Mouse (Mus musculus) lung, postnatal 14 days (tissue): ENCODE results near the gene Styxl1.

Experiments used
- DNase-seq: peaks from one replicate; pipeline ENCODE4 v3.0.0; 2021

Styxl1 gene

DNA sequence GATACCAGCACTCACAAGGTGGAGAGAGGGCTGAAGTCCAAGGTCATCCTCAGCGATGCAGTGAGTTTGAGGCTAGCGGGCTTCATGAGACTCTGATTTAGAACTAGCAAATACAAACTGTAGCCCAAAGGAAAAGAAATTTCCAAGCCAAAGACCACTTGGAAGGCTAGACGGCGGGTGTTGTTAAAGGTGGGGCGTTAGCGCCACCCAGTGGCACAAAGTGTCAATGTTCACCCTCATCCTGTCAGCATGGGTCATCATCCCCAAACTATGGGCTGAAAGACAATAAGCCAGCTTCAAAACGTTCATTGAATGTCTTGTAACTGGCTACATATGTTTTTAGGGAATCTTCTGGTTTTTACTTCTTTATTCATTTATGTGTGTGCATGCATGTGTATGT is 14.7 kb downstream of the Styxl1 start:
- peak; percentile 83 for DNase-seq

DNA sequence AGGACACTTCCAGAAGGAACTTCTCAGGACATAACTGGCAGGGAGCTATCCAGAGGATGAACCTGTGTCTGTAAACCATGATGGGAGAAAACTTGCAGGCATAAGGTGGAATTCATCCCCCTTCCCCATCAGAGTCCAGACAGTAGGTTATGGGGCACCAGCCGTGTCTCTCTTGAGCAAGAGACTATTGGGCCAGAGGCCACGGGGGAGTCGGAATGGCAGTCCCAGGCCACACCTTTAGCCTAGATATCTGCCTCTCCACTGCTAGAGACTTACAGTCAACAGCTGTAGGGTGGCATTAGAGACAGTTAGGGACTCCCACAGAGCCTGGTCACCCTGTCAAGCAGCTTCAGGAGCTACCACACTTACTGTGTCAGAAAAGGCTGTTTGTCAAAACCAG is 16.3 kb downstream of the Styxl1 start:
- DNase-seq: no peak

DNA sequence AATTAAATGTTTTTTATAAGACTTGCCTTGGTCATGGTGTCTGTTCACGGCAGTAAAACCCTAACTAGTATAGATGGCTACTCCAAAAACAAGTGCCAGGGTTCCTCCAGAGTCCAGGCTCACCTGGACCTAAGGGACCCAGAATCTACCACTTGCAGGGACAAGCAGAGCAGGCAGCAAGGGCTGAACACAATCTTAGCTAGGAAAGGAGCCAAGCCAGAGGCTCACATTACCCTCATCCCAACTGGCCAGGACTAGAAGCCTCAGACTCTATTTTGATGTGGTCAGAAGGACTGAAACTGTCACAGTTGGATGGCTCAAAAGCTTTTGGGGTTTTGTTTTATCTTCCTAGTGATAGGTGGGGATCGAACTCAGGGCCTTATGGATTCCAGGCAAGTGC is 26.6 kb downstream of the Styxl1 start:
- no peak for DNase-seq

DNA sequence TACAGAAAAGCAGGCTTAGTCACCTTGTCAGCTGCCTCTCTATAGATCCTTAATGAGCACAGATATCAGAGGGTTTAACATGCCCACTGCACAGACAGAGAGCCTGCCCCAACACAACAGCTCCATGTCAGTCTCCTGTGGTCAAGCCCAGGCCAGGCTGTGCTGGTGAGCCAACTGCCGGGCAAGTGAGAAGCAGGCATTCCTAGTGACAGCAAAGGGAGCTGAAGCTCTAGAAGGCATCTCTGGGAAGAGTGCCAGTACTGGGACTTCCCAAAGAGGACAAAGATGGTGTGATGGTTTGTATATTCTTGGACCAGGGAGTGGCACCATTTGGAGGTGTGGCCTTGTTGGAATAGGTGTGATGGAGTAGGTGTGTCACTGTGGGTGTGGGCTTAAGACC is 27.1 kb downstream of the Styxl1 start:
- no peak for DNase-seq

DNA sequence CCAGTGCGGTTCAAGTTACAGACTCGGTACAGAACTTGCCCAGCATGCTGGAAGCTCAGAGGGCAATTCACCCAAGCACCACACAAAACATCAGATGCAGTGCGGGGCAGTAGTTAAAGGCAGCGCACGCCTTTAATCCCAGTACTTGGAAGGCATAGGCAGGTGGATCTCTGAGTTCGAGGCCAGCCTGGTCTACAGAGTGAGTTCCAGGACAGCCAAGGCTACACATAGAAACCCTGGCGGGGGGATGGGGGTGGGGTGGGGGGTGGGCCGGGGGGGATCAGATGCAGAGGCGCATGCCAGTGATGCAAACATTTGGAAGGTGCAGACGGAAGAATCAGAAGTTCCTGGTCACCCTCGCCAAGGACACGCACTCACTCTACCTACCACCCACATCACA is 33.4 kb downstream of the Styxl1 start:
- DNase-seq: no peak

DNA sequence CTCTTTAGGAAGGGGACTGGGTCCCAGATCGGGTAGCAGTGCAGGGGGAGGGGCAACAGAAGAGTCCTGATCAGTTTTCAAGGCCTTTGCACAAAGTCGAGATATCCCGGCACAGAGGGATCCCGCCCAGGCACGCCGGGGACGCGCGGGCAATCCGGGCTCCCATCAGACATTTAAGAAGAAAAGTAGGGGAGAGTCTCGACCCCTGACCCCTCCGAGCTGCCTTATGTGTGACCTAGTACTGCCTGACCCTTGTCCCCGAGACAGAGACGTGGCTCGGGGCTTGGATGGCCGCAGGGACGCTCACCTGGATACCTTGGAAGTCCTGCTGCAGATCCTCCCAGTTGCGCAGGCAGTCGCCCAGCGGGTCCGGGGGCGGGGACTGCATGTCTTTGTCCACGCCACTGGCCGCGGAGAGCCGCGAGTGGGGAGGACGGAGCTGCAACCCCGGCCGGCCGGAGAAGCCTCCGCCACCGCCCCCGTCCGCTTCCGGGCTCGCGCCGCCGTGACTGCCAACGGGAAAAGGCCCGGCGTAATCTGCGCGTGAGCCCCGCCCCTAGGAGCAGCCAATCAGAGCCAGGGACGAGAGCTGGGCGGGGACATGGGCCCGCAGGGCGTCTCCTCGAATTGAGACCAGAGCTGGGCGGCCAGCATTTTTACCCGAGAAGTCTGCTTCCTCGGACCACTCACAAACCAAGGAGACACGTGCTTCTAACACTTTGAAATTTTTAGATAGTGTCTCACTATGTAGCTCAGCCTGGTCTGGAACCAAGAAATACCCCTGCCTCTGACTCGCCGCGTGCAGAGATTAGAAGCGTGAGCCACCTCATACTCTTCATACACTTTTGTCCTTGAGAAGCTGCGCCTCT is 34.2 kb downstream of the Styxl1 start, which contains the start of gene Tmem120a:
TSS of gene Tmem120a (minus strand) at position 708 of the 869 bp plus-strand sequence.
- peak; percentile 96 for DNase-seq

DNA sequence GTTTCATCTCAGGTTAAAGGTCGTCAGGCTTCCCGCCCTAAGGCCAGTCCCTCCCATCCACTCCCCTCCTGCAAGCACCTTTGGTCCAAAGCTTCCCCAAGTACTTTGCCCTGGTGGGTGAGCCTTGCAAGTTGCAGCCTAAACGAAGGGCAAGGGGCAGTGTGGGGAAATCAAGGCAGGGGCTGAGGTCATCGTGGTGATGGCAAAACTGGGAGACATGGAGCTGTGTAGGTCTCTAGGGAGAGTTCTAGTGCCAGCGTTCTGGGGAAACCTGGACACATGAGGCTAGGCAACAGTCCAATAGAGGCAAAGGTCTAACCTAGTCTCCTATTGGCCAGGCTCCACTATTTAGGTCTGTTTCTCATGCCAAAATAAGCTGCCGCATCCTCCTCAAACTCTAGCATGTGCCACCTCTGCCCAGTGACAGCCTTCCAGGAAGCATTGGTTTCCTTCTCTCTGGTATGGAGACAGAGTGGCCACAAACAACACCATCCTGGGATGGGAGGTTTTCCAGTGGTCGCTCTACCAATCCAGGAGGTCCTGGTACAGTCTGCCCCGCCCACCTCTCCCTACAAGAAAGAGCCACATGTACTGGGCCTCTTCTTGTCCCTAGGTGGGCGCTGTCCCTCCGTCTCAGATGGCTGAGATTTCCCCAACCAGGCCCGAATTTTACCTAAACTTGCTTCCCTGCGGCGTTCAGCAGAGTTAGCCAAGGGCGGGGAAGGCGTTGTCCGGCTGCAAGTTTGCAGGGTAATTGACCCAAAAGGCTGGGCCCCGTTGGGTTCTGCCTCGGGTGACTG is 35.0 kb downstream of the Styxl1 start:
- peak; percentile 45 for DNase-seq

DNA sequence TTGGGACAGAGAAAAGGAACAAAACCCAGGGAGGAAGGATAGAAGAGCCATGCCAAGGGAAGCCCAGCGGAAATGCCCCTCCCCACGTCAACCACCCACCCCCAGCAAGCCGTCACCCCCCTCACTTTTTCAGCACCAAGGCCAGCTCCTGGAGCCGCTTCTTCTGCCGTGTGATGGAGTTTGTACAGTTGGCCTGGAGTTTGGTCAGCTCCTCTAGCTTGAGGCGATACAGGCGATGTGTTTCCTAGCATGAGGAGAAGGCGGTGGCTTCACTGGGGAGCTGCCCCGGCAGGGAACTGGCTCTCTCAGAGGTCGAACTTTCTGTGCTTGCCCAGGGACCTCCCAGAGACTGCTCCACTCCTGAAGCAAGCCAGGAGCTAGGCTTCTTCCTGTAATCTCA is 36.0 kb downstream of the Styxl1 start:
- DNase-seq: no peak

DNA sequence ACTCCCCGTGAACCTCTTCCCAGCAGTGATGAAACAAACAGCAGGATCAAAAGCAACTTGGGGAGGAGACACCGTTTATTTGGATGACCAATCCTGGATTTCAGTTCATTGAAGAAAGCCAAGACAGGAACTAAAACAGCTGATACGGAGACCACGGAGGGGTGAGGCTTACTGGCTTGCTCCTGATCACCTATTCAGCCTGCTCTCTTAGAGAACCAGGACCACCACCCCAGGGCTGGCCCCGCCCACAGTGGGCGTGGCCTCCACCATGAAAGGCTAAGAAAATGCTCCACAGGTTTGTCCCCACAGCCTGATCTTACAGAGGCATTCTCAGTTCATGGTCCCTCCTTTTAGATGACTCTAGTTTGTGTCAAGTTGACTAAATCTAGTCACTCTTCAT is 39.9 kb downstream of the Styxl1 start:
- no peak for DNase-seq

DNA sequence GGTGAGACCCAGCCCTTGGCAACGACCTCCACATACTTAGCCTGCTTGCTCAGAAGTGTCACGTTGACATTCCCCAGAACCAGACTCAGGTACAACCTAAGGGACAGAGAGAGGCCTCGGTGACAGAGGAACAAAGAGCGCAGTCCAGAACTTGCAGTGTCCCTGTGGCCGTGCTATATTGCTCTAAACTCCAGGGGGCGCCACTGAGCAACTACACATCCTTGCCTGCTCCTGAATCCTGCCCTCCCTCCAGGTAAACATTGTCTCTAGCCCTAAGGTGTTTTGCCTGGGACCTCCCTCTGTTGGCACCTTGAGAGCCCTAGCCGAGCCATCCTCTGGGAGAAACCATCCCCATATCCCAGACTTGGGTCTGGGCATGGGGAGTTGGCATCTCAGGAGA is 41.0 kb downstream of the Styxl1 start:
- no peak for DNase-seq

DNA sequence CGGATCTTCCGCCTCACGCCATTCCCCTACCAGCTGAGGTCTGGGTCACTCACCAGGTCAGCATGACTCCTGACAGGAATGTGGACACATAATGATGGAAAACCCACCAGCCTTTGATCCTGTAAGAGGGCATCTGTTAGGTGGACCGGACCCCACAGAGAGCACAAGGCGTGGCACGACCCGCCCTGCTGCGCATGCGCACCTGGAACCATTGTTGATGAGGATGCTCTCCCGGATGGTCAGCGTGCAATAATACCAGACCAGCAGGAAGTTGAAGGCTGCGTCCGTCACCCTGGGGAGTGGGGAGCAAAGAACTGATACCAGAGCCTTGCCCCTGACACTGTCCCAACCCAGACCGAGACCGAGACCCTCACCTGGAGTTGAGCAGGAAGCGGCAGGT is 41.6 kb downstream of the Styxl1 start:
- no peak for DNase-seq

DNA sequence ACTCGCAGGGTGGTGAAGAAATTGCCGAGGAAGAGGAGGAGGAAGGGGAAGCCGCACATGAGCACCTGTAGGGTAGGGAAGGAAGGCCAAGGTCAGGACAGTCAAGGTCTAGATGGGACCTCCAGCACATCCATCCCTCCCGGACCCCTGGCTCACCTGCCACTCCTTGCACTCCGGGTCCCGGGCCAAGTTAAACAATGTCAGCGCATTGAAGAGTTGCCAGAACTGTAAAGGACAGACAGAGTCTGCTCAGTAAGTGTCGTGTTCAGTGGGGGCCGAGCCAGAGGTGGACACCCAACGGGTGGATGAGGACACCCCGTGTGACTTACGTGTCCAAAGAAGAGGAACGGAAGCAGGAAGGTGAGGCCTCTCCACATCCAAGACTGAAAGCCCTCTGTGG is 42.4 kb downstream of the Styxl1 start:
- no peak for DNase-seq

DNA sequence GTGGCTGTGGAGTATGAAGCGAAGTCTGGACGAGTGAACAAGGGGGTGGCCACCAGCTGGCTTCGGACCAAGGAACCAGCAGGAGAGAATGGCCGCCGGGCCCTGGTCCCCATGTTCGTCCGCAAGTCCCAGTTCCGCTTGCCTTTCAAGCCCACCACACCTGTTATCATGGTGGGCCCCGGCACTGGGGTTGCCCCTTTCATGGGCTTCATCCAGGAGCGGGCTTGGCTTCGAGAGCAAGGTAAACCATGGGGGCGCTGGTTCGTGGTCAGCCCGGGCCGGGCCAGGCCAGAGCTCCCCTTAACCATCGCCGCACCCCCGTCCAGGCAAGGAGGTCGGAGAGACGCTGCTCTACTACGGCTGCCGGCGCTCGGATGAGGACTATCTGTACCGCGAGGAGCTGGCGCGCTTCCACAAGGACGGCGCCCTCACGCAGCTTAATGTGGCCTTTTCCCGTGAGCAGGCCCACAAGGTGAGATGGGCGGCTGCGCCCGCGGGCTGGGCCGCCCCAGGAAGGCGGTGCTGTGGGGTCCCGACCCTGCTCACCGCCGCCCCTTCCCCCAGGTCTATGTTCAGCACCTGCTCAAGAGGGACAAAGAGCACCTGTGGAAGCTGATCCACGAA is 44.0 kb downstream of the Styxl1 start:
- DNase-seq: no peak

DNA sequence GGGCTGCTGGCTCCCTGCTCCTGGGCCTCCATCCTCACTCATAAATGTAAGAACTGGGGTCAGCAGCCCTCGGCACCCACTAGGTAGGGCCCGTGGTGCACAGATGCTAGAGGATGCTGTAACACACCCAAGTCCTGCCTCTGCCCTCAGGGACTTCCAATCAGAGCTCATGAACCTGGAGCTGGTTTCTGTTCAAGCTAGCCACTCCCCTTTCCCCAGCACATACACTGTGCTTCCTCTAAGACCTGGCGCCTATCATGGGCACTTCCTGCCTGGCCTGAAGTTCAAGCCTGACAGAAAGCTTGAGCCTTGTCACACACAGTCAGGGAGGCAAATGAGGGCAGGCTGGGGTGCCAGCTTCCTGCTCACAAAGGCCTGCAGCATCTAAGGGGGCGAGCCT is 45.1 kb downstream of the Styxl1 start:
- DNase-seq: no peak

DNA sequence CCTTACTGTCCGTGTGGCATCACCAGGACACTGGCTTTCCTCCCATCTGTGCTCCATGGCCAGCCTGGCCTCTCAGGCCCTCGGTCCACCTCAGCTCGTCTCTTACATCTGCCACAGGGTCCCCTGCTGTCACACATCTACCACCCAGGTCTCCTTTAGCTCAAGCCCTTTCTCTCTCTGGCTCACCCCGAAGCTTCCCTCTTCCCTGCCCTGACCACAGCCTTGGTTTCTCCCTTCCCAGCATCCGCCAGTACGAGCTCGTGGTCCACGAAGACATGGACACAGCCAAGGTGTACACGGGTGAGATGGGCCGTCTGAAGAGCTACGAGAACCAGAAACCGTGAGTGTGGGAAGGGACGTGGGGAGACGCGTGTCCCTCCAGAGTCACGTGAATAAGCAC is 46.9 kb downstream of the Styxl1 start:
- no peak for DNase-seq

DNA sequence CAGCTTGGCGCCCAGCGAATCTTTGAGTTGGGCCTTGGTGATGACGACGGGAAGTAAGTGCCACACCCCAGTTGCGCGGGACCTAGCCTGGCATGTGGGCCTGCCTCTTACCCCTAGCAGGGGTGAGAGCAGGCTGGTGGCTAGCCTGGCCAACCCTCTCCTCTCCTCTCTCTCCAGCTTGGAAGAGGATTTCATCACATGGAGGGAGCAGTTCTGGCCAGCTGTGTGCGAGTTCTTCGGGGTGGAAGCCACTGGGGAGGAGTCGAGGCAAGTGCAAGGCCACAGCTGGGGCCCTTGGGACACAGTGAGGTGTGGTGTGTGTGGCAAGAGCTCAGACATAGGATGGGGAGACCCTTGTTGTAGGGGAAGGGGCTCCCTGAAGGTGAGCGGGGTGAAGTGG is 47.3 kb downstream of the Styxl1 start:
- DNase-seq: no peak

DNA sequence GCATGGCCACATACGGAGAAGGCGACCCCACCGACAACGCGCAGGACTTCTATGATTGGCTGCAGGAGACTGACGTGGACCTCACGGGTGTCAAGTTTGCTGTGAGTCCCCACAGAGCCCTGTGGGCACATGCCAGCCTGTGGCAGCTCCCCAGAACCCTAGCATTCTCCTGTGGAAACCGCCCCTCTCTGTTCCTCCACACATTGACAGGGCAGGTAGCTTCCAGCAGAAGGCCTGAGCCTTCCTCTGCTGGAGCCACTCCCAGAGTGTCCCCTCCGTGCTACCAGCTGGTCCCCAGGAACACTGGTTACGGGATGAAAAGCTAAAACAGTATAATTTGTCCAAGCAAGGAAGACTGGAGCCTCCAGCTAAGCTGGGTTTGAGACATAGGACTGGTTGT is 47.9 kb downstream of the Styxl1 start:
- DNase-seq: no peak

DNA sequence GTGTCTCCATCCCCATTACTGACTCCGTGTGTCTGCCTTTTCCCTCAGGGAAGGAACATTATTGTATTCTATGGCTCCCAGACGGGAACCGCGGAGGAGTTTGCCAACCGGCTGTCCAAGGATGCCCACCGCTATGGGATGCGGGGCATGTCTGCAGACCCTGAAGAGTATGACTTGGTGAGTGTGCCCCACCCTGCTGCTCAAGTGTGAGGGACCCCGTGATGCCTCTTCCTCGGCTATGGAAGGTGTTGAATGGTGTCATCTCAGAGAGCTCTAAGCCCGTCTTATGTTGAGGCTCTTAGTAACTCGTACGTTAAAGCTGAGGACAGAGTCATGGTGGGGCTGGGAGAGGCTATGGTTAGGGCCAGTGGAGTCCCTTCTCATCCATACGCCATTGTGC is 48.8 kb downstream of the Styxl1 start:
- no peak for DNase-seq

DNA sequence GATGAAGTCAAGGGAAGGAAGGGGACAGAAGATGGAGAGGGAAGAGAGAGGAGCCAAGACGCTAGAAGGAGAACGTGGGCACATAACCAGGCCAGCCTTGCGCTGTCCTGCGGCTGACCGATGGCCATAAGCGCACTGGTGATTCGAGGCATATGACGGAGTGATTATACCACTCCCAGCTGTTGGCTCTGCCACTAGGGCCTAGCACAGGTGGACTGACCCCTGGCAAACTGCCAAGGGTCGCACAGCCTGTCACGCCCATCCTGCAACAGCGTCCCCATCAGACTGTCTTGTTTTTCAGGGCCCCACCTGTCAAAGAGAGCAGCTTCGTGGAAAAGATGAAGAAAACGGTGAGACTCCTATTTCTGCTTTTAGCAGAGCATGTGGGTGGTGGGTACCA is 49.8 kb downstream of the Styxl1 start:
- no peak for DNase-seq

DNA sequence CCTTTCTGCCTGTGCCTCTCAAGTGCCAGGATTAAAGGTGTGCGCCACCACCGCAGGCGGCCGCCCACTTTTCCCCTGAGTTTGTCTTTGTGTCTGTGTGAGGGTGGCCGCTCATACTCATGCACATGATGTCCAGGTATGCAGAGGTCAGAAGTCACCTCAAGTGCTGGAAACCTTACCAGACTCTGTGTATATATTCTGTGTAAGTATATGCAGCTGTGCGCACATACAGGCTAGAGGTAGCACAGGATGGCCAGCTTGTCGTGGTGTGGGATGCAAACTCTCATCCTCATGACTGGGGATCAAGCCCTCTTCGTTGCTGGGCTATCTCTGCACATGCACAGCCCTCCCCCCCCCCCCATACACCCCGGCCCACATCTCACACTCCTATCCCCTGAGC is 50.3 kb downstream of the Styxl1 start:
- DNase-seq: no peak

DNA sequence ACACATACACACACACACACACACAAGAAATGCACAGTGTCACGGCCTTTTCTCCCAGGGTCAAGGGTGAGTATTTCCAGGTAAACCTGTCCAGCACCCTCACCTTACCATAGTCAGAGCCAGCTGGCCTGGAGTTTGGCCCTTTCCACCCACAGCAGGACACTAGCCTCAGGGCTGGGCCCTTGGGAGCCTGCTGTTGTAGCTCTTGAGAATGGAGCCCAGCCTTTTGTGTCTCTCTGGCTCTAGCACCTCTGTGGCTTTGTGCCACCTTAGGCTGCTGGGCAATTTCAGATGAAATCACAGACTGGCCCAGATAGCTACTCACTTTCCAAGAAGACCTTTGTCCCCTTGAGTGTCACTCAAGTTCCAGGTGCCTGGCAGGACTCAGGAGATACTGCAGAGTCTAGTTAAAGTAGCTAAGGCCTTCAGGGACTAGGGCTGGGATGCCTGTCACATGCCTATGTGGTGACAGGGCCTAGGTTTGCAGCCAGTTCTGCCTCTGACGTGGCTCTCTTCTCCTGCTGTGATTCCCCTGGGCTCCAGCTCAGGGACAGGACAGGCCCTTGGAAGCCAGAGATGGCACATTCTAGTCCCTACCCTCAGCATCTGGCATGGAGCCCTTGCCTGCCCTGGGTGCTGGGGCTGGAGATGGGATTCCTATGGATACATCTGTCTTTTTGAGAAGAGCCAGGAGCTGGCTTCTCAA is 51.4 kb downstream of the Styxl1 start:
- DNase-seq: no peak

DNA sequence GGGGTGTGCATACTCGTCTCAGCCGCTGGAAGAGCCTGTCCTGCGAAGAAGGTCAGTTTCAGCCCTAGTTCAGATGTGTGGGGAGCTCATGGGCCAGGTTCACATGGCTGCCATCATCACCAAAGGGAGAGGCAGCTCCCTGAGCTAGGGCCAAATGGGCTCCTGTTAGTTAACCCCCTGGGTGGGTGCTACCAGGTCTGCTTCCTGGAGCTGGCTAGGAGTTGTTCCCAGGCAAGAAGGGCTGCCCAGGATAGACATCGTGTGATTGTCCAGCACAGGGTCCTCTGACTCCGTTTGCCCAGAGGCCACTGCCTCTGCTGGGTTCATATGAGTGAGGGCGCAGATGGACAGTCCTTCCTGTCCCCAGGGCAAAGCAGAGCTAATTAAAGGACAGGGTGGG is 52.2 kb downstream of the Styxl1 start:
- no peak for DNase-seq

DNA sequence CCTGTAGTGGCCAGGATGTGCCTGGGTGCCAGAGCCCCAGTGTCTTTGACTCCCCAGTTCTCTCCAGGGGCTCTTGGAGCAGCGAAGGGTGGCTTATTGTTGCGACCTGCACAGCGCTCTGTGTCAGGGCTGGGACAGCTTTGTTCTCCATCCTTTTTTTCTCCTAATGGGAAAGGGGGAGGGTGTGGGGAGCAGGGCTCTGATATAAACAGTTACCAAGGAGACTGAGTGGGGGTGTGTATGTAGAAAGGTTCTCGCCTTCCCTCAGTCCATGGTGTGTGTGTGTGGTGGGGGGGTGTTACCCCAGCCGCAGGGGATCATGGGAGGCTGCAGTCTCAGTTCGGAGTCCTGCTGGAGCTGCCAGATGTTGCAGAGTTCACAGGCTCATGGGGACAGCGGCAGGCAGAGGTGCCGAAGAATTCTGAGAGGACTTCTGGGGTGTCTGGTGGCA is 52.8 kb downstream of the Styxl1 start:
- peak; percentile 40 for DNase-seq
